Mouse (Mus musculus): Measurements from ENCODE around the gene Prss38. TPM values are rescaled to one million over a fixed set of nuclear protein-coding genes. Genes with fewer than 3 reads are reported as not detected.

Gene Prss38
- polyA plus RNA-seq, 1 experiment from 2014 or later: not detected

DNA sequence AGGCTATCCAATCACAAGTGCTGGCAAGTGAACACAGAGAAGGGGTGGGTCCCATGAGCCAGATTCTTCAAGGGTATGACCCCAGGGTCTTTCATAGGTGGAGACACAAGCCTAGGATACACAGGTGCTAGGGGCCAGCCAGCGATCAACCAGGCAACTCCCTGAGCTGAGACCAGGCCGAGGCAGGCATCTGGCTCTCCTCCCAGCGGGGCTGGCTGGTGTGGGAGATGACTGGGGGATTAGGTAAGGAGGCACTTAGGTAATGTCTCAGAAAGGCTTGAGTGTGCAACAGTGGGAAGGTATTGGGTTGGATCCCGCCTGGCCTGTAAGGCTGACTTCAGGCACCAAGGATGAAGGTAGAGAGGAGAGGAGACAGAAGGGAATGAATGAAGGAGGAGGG lies 40.3 kb downstream of the Prss38 start:
- WGBS: 70% methylated on average over 4 of the region's 4 CpGs
- TF ChIP-seq CTCF (IDR thresholded peaks at IDR 0.05): no peak
- no peak for TF ChIP-seq EP300 (IDR thresholded peaks at IDR 0.05)
- no peak for ATAC-seq

GRCm38 (mm10) chr11:59332938-59333337 lies 42.5 kb downstream of the Prss38 start:
- Histone ChIP-seq H3K9me3 (ENCODE audit: low read length) (no peaks in the 10 kb centered on the region), H3K4me3 (ENCODE audit: low read depth, low read length) (no peak overlapping the region), H3K4me1 (ENCODE audit: insufficient read depth, low read depth, low read length) (no peaks in the 10 kb centered on the region), H3K4me2 (replicated peaks; ENCODE audit: low read depth, low read length) (no peak overlapping the region), H3K27me3 (replicated peaks; ENCODE audit: insufficient read depth, low read length) (no peaks in the 10 kb centered on the region), H3K9ac (replicated peaks; ENCODE audit: low read depth) (no peak overlapping the region), H3K36me3 (ENCODE audit: insufficient read depth, low read length) (no peaks in the 10 kb centered on the region), H3K27ac (ENCODE audit: low read length) (no peak overlapping the region)
- TF ChIP-seq EP300 (IDR thresholded peaks at IDR 0.05) (no peak), CTCF (IDR thresholded peaks at IDR 0.05) (no peak)
- WGBS: 39% methylated on average over 9 of the region's 9 CpGs
- no peak for ATAC-seq
- DNase-seq (ENCODE audit: low spot score): no peak

More for the DNA sequence above, 40.3 kb downstream of the Prss38 start:
- Histone ChIP-seq H3K4me2 (replicated peaks; ENCODE audit: low read depth, low read length) (no peak overlapping the region), H3K36me3 (ENCODE audit: insufficient read depth, low read length) (no peaks in the 10 kb centered on the region), H3K4me3 (ENCODE audit: low read depth, low read length) (no peak overlapping the region), H3K27me3 (replicated peaks; ENCODE audit: insufficient read depth, low read length) (no peaks in the 10 kb centered on the region), H3K9ac (replicated peaks; ENCODE audit: low read depth) (no peak overlapping the region), H3K27ac (ENCODE audit: low read length) (no peak overlapping the region), H3K4me1 (ENCODE audit: insufficient read depth, low read depth, low read length) (no peaks in the 10 kb centered on the region), H3K9me3 (ENCODE audit: low read length) (no peaks in the 10 kb centered on the region)
- DNase-seq (ENCODE audit: low spot score): no peak

- Histone ChIP-seq H3K9ac (replicated peaks; ENCODE audit: low read depth) (no peak overlapping the region), H3K4me2 (replicated peaks; ENCODE audit: low read depth, low read length) (no peak overlapping the region), H3K9me3 (ENCODE audit: low read length) (no peaks in the 10 kb centered on the region), H3K27ac (ENCODE audit: low read length) (no peak overlapping the region), H3K27me3 (replicated peaks; ENCODE audit: insufficient read depth, low read length) (no peaks in the 10 kb centered on the region), H3K36me3 (ENCODE audit: insufficient read depth, low read length) (no peaks in the 10 kb centered on the region), H3K4me1 (ENCODE audit: insufficient read depth, low read depth, low read length) (no peaks in the 10 kb centered on the region), H3K4me3 (ENCODE audit: low read depth, low read length) (no peak overlapping the region)
- no peak for DNase-seq (ENCODE audit: low spot score)
- ATAC-seq: no peak
- no peak for TF ChIP-seq EP300 (IDR thresholded peaks at IDR 0.05)
- TF ChIP-seq CTCF (IDR thresholded peaks at IDR 0.05): no peak
- WGBS: 74% methylated on average over 16 of the region's 16 CpGs
Observed at GRCm38 (mm10) chr11:59331167-59331869, 44.1 kb downstream of the Prss38 start.

DNA sequence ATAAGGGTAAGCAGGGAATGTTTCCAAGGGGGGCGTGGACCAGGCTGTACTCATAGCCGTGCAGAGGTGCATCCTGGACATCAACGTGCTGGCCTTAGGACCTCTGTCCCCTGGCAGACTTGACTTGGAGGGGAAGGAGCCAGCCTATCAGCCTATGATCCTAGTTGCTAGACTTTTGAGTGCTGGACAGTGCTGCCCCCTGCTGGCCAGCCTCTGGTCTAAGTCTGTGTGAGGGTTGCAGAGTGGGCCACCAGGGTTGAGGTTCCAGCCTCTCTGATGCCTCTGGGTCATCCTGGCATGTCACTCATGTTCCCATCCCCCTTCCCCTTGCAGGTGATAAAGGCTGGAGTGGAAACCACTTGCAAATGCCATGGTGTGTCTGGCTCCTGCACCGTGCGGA lies 44.9 kb downstream of the Prss38 start:
- TF ChIP-seq CTCF (IDR thresholded peaks at IDR 0.05) (peak; percentile 93), EP300 (IDR thresholded peaks at IDR 0.05) (no peak)
- Histone ChIP-seq H3K36me3 (ENCODE audit: insufficient read depth, low read length) (no peaks in the 10 kb centered on the region), H3K4me1 (ENCODE audit: insufficient read depth, low read depth, low read length) (no peaks in the 10 kb centered on the region), H3K9ac (replicated peaks; ENCODE audit: low read depth) (no peak overlapping the region), H3K27ac (ENCODE audit: low read length) (no peak overlapping the region), H3K4me2 (replicated peaks; ENCODE audit: low read depth, low read length) (no peak overlapping the region), H3K4me3 (ENCODE audit: low read depth, low read length) (no peak overlapping the region), H3K27me3 (replicated peaks; ENCODE audit: insufficient read depth, low read length) (no peaks in the 10 kb centered on the region), H3K9me3 (ENCODE audit: low read length) (no peaks in the 10 kb centered on the region)
- DNase-seq (ENCODE audit: low spot score) (peak; percentile 68), ATAC-seq (peak; percentile 56)
- 41% methylated on average over 5 of the region's 5 CpGs for WGBS

- no peak overlapping the region for H3K4me3 ChIP-seq (ENCODE audit: low read depth, low read length)
- 54% methylated on average over 6 of the region's 6 CpGs for WGBS
- no peak for DNase-seq (ENCODE audit: low spot score)
- H3K4me1 ChIP-seq (ENCODE audit: insufficient read depth, low read depth, low read length): no peaks in the 10 kb centered on the region
- H3K9me3 ChIP-seq (ENCODE audit: low read length): no peaks in the 10 kb centered on the region
- no peak overlapping the region for H3K9ac ChIP-seq (replicated peaks; ENCODE audit: low read depth)
- H3K27me3 ChIP-seq (replicated peaks; ENCODE audit: insufficient read depth, low read length): no peaks in the 10 kb centered on the region
- TF ChIP-seq EP300 (IDR thresholded peaks at IDR 0.05): no peak
- no peak for TF ChIP-seq CTCF (IDR thresholded peaks at IDR 0.05)
- no peak for ATAC-seq
- no peak overlapping the region for H3K4me2 ChIP-seq (replicated peaks; ENCODE audit: low read depth, low read length)
- no peak overlapping the region for H3K27ac ChIP-seq (ENCODE audit: low read length)
- H3K36me3 ChIP-seq (ENCODE audit: insufficient read depth, low read length): no peaks in the 10 kb centered on the region
Observed at GRCm38 (mm10) chr11:59329616-59330015, 45.8 kb downstream of the Prss38 start.

DNA sequence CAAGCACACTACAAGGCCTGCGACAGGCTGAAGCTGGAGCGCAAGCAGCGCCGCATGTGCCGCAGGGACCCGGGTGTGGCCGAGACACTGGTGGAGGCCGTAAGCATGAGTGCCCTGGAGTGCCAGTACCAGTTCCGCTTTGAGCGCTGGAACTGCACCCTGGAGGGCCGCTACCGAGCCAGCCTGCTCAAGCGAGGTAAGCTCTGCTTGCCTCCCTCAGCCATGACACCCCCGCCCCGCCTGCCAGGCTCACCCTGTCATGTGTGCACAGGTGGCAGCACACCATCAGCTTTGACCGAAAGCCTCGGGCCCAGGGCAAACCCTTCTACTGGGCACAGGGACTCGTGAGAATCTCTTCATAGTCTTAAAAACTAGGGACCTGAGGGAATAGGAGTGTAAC lies 47.8 kb downstream of the Prss38 start:
- Histone ChIP-seq H3K9me3 (ENCODE audit: low read length) (no peaks in the 10 kb centered on the region), H3K4me1 (ENCODE audit: insufficient read depth, low read depth, low read length) (no peaks in the 10 kb centered on the region), H3K9ac (replicated peaks; ENCODE audit: low read depth) (no peak overlapping the region), H3K27me3 (replicated peaks; ENCODE audit: insufficient read depth, low read length) (no peaks in the 10 kb centered on the region), H3K4me3 (ENCODE audit: low read depth, low read length) (no peak overlapping the region), H3K4me2 (replicated peaks; ENCODE audit: low read depth, low read length) (no peak overlapping the region), H3K27ac (ENCODE audit: low read length) (no peak overlapping the region), H3K36me3 (ENCODE audit: insufficient read depth, low read length) (no peaks in the 10 kb centered on the region)
- DNase-seq (ENCODE audit: low spot score) (peak; percentile 47), ATAC-seq (peak; percentile 30; the same call in 1 of the 2 replicates)
- WGBS: 75% methylated on average over 13 of the region's 18 CpGs
- TF ChIP-seq CTCF (IDR thresholded peaks at IDR 0.05) (no peak), EP300 (IDR thresholded peaks at IDR 0.05) (no peak)
